ENCODE assay signal across 19 mouse cellular contexts in genomic region chr16:93147525-93148222, GRCm38 (mm10).
DNase-seq lines count a peak whose midpoint lies in the region; ATAC-seq and TF ChIP-seq lines count a peak whose summit lies in the region.
"Had no signal": no experiment of that assay in that cellular context is flagged by ENCODE, and none has a peak within 500 bp of the region (broad histone marks: within the 10 kb centered on the region; RNA-seq: fewer than 3 reads in every experiment).

No protein-coding gene starts in this region.

- H3K27ac ChIP-seq in stomach, embryonic 15.5 days = no peak overlapping the region
- H3K27ac ChIP-seq in stomach, postnatal 0 days (replicated peaks) = no peak overlapping the region
- H3K27ac ChIP-seq in liver, embryonic 13.5 days = peak overlapping the region; percentile 75
- H3K27ac ChIP-seq: embryonic facial prominence, embryonic 15.5 days; hindbrain, postnatal 0 days; limb, embryonic 13.5 days; midbrain, embryonic 12.5 days had no signal

- H3K9ac ChIP-seq in stomach, embryonic 15.5 days = no peak overlapping the region
- H3K9ac ChIP-seq in stomach, postnatal 0 days (ENCODE audit: low read length) = no peak overlapping the region
- H3K9ac ChIP-seq in liver, embryonic 13.5 days = peak overlapping the region; percentile 18; the same call in 1 of the 2 replicates
- H3K9ac ChIP-seq: embryonic facial prominence, embryonic 15.5 days; limb, embryonic 13.5 days; midbrain, embryonic 12.5 days had no signal

- no peak for TF ChIP-seq CTCF in stomach, postnatal 0 days (IDR thresholded peaks at IDR 0.05; ENCODE audit: low read depth)

- H3K4me2 ChIP-seq in stomach, embryonic 15.5 days = no peak overlapping the region
- no peak overlapping the region for H3K4me2 ChIP-seq in stomach, postnatal 0 days (replicated peaks; ENCODE audit: low read depth)
- H3K4me2 ChIP-seq in liver, embryonic 13.5 days = peak overlapping the region; percentile 19; the same call in 1 of the 2 replicates
- H3K4me2 ChIP-seq: embryonic facial prominence, embryonic 15.5 days; limb, embryonic 13.5 days; midbrain, embryonic 12.5 days had no signal

- H3K36me3 ChIP-seq in stomach, embryonic 15.5 days = no peaks in the 10 kb centered on the region
- no peaks in the 10 kb centered on the region for H3K36me3 ChIP-seq in stomach, postnatal 0 days (ENCODE audit: control insufficient read depth, insufficient read depth, low read length)
- H3K36me3 ChIP-seq in liver, embryonic 13.5 days = no peaks in the 10 kb centered on the region
- H3K36me3 ChIP-seq in splenic B cell, adult 2 months (ENCODE audit: control insufficient read depth, insufficient read depth, low read length, poor library complexity, severe bottlenecking) = no peaks in the 10 kb centered on the region
- H3K36me3 ChIP-seq: embryonic facial prominence, embryonic 15.5 days; limb, embryonic 13.5 days; midbrain, embryonic 12.5 days had no signal

- ATAC-seq in stomach, embryonic 15.5 days (ENCODE audit: insufficient read depth, low FRiP score, low read depth) = peak; percentile 86
- no peak for ATAC-seq in stomach, postnatal 0 days (ENCODE audit: low FRiP score, low TSS enrichment)
- ATAC-seq in liver, embryonic 13.5 days (ENCODE audit: low read depth) = peak; percentile 97
- ATAC-seq in CD4-positive, CD25-positive, alpha-beta regulatory T cell, adult 4 months = no peak
- ATAC-seq: forebrain, embryonic 14.5 days; hindbrain, postnatal 0 days had no signal

- no peaks in the 10 kb centered on the region for H3K9me3 ChIP-seq in stomach, embryonic 15.5 days
- H3K9me3 ChIP-seq in stomach, postnatal 0 days (ENCODE audit: control insufficient read depth, low read length) = no peaks in the 10 kb centered on the region
- no peaks in the 10 kb centered on the region for H3K9me3 ChIP-seq in liver, embryonic 13.5 days (replicated peaks)
- H3K9me3 ChIP-seq: embryonic facial prominence, embryonic 15.5 days; limb, embryonic 13.5 days; midbrain, embryonic 12.5 days had no signal

- WGBS in stomach, embryonic 15.5 days = 67% methylated on average over 5 of the region's 5 CpGs
- WGBS in stomach, postnatal 0 days = 69% methylated on average over 5 of the region's 5 CpGs
- WGBS in liver, embryonic 13.5 days (ENCODE audit: insufficient replicate concordance) = 26% methylated on average over 5 of the region's 5 CpGs

- no peak overlapping the region for H3K4me3 ChIP-seq in stomach, embryonic 15.5 days (replicated peaks)
- H3K4me3 ChIP-seq in stomach, postnatal 0 days (ENCODE audit: low read depth, low read length) = no peak overlapping the region
- no peak overlapping the region for H3K4me3 ChIP-seq in liver, embryonic 13.5 days (replicated peaks)
- H3K4me3 ChIP-seq: embryonic facial prominence, embryonic 15.5 days; limb, embryonic 13.5 days; midbrain, embryonic 12.5 days; myocyte had no signal

- no peak for TF ChIP-seq EP300 in stomach, postnatal 0 days (optimal IDR thresholded peaks at IDR 0.05)

- no peaks in the 10 kb centered on the region for H3K4me1 ChIP-seq in stomach, embryonic 15.5 days
- no peaks in the 10 kb centered on the region for H3K4me1 ChIP-seq in stomach, postnatal 0 days (replicated peaks; ENCODE audit: control insufficient read depth, insufficient read depth)
- peaks cover 56% of the 10 kb centered on the region for H3K4me1 ChIP-seq in liver, embryonic 13.5 days (replicated peaks)
- H3K4me1 ChIP-seq: limb, embryonic 13.5 days; midbrain, embryonic 12.5 days had no signal

- H3K27me3 ChIP-seq in stomach, embryonic 15.5 days (replicated peaks) = no peaks in the 10 kb centered on the region
- no peaks in the 10 kb centered on the region for H3K27me3 ChIP-seq in stomach, postnatal 0 days (ENCODE audit: control insufficient read depth, insufficient read depth, low read length)
- 0 out of 2 replicates have a peak, but pooled peaks cover 5% of the 10 kb centered on the region for H3K27me3 ChIP-seq in liver, embryonic 13.5 days
- no peaks in the 10 kb centered on the region for H3K27me3 ChIP-seq in splenic B cell, adult 2 months (ENCODE audit: control insufficient read depth, insufficient read depth, low read length, poor library complexity, severe bottlenecking)
- H3K27me3 ChIP-seq: CH12.LX; embryonic facial prominence, embryonic 15.5 days; midbrain, embryonic 12.5 days had no signal

- no peak for DNase-seq in stomach, postnatal 0 days (ENCODE audit: low spot score)
- DNase-seq in c-Kit-positive CD71-positive TER-119-positive erythroid progenitor cells, embryonic 14.5 days (ENCODE audit: low spot score) = peak; percentile 90
- peak; percentile 85 for DNase-seq in liver, embryonic 13.5 days
- peak; percentile 13 for DNase-seq in splenic B cell, adult 2 months (ENCODE audit: low read depth, low spot score)
- no peak for DNase-seq in left cerebral cortex, postnatal 36 days (ENCODE audit: low spot score in 2 of 2)
- no peak for DNase-seq in kidney, adult 18-20 months
- DNase-seq: cerebellum, adult 8-10 months; kidney, adult 2 months; lung, postnatal 14 days; thymus, postnatal 14 days had no signal

- intact Hi-C loops in left cerebral cortex, postnatal 36 days (cut with DNase I) = no loop called here

Comparison
In these comparisons a context has a peak if more than half of its experiments do, and no peak if none do; other contexts are left out.
1. ATAC-seq: peak in stomach, embryonic 15.5 days (single experiment) and liver, embryonic 13.5 days (single experiment); none in stomach, postnatal 0 days (single experiment) and CD4-positive, CD25-positive, alpha-beta regulatory T cell, adult 4 months (single experiment).
2. DNase-seq: peak in c-Kit-positive CD71-positive TER-119-positive erythroid progenitor cells, embryonic 14.5 days (single experiment), liver, embryonic 13.5 days (single experiment) and splenic B cell, adult 2 months (single experiment); none in stomach, postnatal 0 days (single experiment), left cerebral cortex, postnatal 36 days (0 of 2) and kidney, adult 18-20 months (single experiment).